Mouse (Mus musculus) lung, postnatal 0 days (tissue): Measurements from ENCODE around the gene Olfr458. TPM values are rescaled to one million over a fixed set of nuclear protein-coding genes. Genes with fewer than 3 reads are reported as not detected.
"Not testable (repeated sequence)": the region's sequence is repeated elsewhere in the genome, so short reads cannot be mapped to it uniquely, and the experiment has no call there.

ENCODE experiments used
- ATAC-seq: fragments of 200-750 bp; cut with Nextera tagmentation; 2 replicates; pipeline ENCODE4 v1.8.0; 2017; ENCODE audit warnings: moderate library complexity
- DNase-seq: peaks from one replicate; pipeline ENCODE4 v3.0.0-alpha.2; 2016; ENCODE audit warnings: low spot score
- H3K27ac ChIP-seq: fragments of 300-500 bp; sonication (generic); 2 replicates; pipeline ENCODE4 v1.5.1; 2014; ENCODE audit warnings: antibody characterized with exemption, mild to moderate bottlenecking, low read length, mixed read lengths
- H3K27me3 ChIP-seq: fragments of 300-500 bp; sonication (generic); replicated peaks from 2 replicates; pipeline ENCODE4 v1.6.1; 2014; ENCODE audit warnings: low read length, mixed read lengths; ENCODE audit not compliant: insufficient read depth
- H3K36me3 ChIP-seq: fragments of 300-500 bp; sonication (generic); 2 replicates; pipeline ENCODE4 v1.6.1; 2014; ENCODE audit warnings: low read length, mixed read lengths; ENCODE audit not compliant: insufficient read depth
- H3K4me1 ChIP-seq: fragments of 300-500 bp; sonication (generic); 2 replicates; pipeline ENCODE4 v1.6.1; 2014; ENCODE audit warnings: antibody characterized with exemption, low read depth, low read length, mixed read lengths; ENCODE audit not compliant: insufficient read depth
- H3K4me2 ChIP-seq: fragments of 300-500 bp; sonication (generic); replicated peaks from 2 replicates; pipeline ENCODE4 v1.6.1; 2014; ENCODE audit warnings: low read depth, mild to moderate bottlenecking, low read length, moderate library complexity, mixed read lengths
- H3K4me3 ChIP-seq: fragments of 300-500 bp; sonication (generic); 2 replicates; pipeline ENCODE4 v1.5.1; 2014; ENCODE audit warnings: low read depth, low read length
- H3K9ac ChIP-seq: fragments of 300-500 bp; sonication (generic); replicated peaks from 2 replicates; pipeline ENCODE4 v1.6.1; 2014; ENCODE audit warnings: low read depth, mild to moderate bottlenecking
- H3K9me3 ChIP-seq: fragments of 300-500 bp; sonication (generic); 2 replicates; pipeline ENCODE4 v1.6.1; 2016; ENCODE audit warnings: low read length, mixed read lengths
- CTCF ChIP-seq: IDR thresholded peaks from 2 replicates; pipeline ENCODE4 v1.5.1; 2016; ENCODE audit warnings: antibody characterized with exemption, mild to moderate bottlenecking
- EP300 ChIP-seq: IDR thresholded peaks from 2 replicates; pipeline ENCODE4 v1.6.1; 2016; ENCODE audit warnings: antibody characterized with exemption, mild to moderate bottlenecking, control low read depth
- WGBS: fragments of 180-500 bp; shearing (Covaris S2); extraction: QIAGEN DNeasy Blood & Tissue Kit; methylation state at CpG from one replicate; pipeline ENCODE4 v1.1.7; 2014; 5-methylcytosine and 5-hydroxymethylcytosine counted together
- polyA plus RNA-seq: library from polyadenylated mRNA; unstranded; fragments of >200 nt; fragmentation: Nextera tagmentation; extraction: Ambion mirVana; gene quantifications from 2 replicates; pipeline ENCODE4 v1.2.1, GENCODE M21; 2015

Olfr458 gene
- polyA plus RNA-seq, 1 experiment from 2014 or later: 0.08 TPM

- Histone ChIP-seq H3K9ac (no peak within 1 kb of the TSS), H3K4me2 (no peak within 1 kb of the TSS), H3K4me3 (no peak within 1 kb of the TSS), H3K27ac (no peak within 1 kb of the TSS), H3K27me3 (no peaks in the 10 kb centered on the region), H3K36me3 (no peaks in the 10 kb centered on the region), H3K9me3 (no peaks in the 10 kb centered on the region), H3K4me1 (no peaks in the 10 kb centered on the region)
- ATAC-seq: no peak
- TF ChIP-seq EP300: no peak
- TF ChIP-seq CTCF: no peak
- WGBS: 61% methylated on average over 1 of the region's 1 CpGs
- DNase-seq: no peak
Observed at GRCm38 (mm10) chr6:42476235-42476634, 11.2 kb upstream of the Olfr458 start, which contains the start of gene Olfr457. TSS of gene Olfr457 (minus strand) at chr6:42476335.

- H3K4me1 ChIP-seq, H3K9me3 ChIP-seq, H3K27me3 ChIP-seq, H3K27ac ChIP-seq, ATAC-seq, H3K36me3 ChIP-seq, DNase-seq, H3K4me3 ChIP-seq, H3K9ac ChIP-seq, H3K4me2 ChIP-seq: not testable (repeated sequence)
- 97% methylated on average over 4 of the region's 4 CpGs for WGBS
Observed at GRCm38 (mm10) chr6:42471298-42471697, 6.3 kb upstream of the Olfr458 start.

- Histone ChIP-seq H3K4me2 (no peak overlapping the region), H3K4me3 (no peak overlapping the region), H3K27me3 (no peaks in the 10 kb centered on the region), H3K27ac (no peak overlapping the region), H3K9ac (no peak overlapping the region), H3K4me1 (no peaks in the 10 kb centered on the region), H3K9me3 (no peaks in the 10 kb centered on the region), H3K36me3 (no peaks in the 10 kb centered on the region)
- WGBS: 86% methylated on average over 4 of the region's 4 CpGs
- DNase-seq (no peak), ATAC-seq (no peak)
- TF ChIP-seq CTCF: no peak
- no peak for TF ChIP-seq EP300
Observed at GRCm38 (mm10) chr6:42470542-42470941, 5.5 kb upstream of the Olfr458 start.

- ATAC-seq (no peak), DNase-seq (no peak)
- no peaks in the 10 kb centered on the region for H3K9me3 ChIP-seq
- no peak overlapping the region for H3K4me2 ChIP-seq
- H3K27me3 ChIP-seq: no peaks in the 10 kb centered on the region
- TF ChIP-seq EP300 (no peak), CTCF (no peak)
- no peak overlapping the region for H3K27ac ChIP-seq
- 75% methylated on average over 2 of the region's 2 CpGs for WGBS
- no peaks in the 10 kb centered on the region for H3K36me3 ChIP-seq
- H3K4me3 ChIP-seq: no peak overlapping the region
- no peaks in the 10 kb centered on the region for H3K4me1 ChIP-seq
- no peak overlapping the region for H3K9ac ChIP-seq
Observed at GRCm38 (mm10) chr6:42447381-42447780, 17.6 kb downstream of the Olfr458 start.

- WGBS: 36% methylated on average over 2 of the region's 2 CpGs
- H3K9ac ChIP-seq: no peak overlapping the region
- no peaks in the 10 kb centered on the region for H3K9me3 ChIP-seq
- H3K4me2 ChIP-seq: no peak overlapping the region
- no peak overlapping the region for H3K4me3 ChIP-seq
- no peak for DNase-seq
- no peaks in the 10 kb centered on the region for H3K27me3 ChIP-seq
- H3K36me3 ChIP-seq: no peaks in the 10 kb centered on the region
- H3K4me1 ChIP-seq: no peaks in the 10 kb centered on the region
- H3K27ac ChIP-seq: no peak overlapping the region
- ATAC-seq: no peak
- TF ChIP-seq EP300: no peak
- TF ChIP-seq CTCF: no peak
Observed at GRCm38 (mm10) chr6:42444491-42444890, 20.5 kb downstream of the Olfr458 start.

- no peak for TF ChIP-seq EP300
- no peak for TF ChIP-seq CTCF
- 65% methylated on average over 2 of the region's 2 CpGs for WGBS
- ATAC-seq: peak; percentile 54
Observed at GRCm38 (mm10) chr6:42441395-42441794, 23.6 kb downstream of the Olfr458 start.

GRCm38 (mm10) chr6:42435490-42435889 is 29.5 kb downstream of the Olfr458 start:
- no peaks in the 10 kb centered on the region for H3K9me3 ChIP-seq
- ATAC-seq (no peak), DNase-seq (no peak)
- H3K9ac ChIP-seq: no peak overlapping the region
- TF ChIP-seq EP300 (no peak), CTCF (no peak)
- no peak overlapping the region for H3K27ac ChIP-seq
- H3K4me2 ChIP-seq: no peak overlapping the region
- no peaks in the 10 kb centered on the region for H3K4me1 ChIP-seq
- 57% methylated on average over 2 of the region's 2 CpGs for WGBS
- H3K27me3 ChIP-seq: no peaks in the 10 kb centered on the region
- no peaks in the 10 kb centered on the region for H3K36me3 ChIP-seq
- no peak overlapping the region for H3K4me3 ChIP-seq

More at GRCm38 (mm10) chr6:42441395-42441794, 23.6 kb downstream of the Olfr458 start:
- Histone ChIP-seq H3K9ac (no peak overlapping the region), H3K4me1 (no peaks in the 10 kb centered on the region), H3K4me3 (no peak overlapping the region), H3K27me3 (no peaks in the 10 kb centered on the region), H3K9me3 (no peaks in the 10 kb centered on the region), H3K27ac (no peak overlapping the region), H3K4me2 (no peak overlapping the region), H3K36me3 (no peaks in the 10 kb centered on the region)
- DNase-seq: peak; percentile 42
